Mouse (Mus musculus) small intestine, adult 2 months (tissue): Measurements from ENCODE around the gene Mindy4.

Experiments used
- CTCF ChIP-seq: fragments of 200-500 bp; IDR thresholded peaks from 2 replicates; pipeline ENCODE4 v1.5.1; 2012; ENCODE audit warnings: low read depth, mild to moderate bottlenecking, control low read depth, inconsistent platforms, low read length, moderate library complexity, mixed read lengths; ENCODE audit not compliant: insufficient replicate concordance, insufficient read length; ENCODE audit errors: extremely low read depth
- POLR2A ChIP-seq: fragments of 200-500 bp; IDR thresholded peaks from 2 replicates; pipeline ENCODE4 v1.6.1; 2012; ENCODE audit warnings: low read depth, mild to moderate bottlenecking, control low read depth, inconsistent platforms, low read length, moderate library complexity

DNA sequence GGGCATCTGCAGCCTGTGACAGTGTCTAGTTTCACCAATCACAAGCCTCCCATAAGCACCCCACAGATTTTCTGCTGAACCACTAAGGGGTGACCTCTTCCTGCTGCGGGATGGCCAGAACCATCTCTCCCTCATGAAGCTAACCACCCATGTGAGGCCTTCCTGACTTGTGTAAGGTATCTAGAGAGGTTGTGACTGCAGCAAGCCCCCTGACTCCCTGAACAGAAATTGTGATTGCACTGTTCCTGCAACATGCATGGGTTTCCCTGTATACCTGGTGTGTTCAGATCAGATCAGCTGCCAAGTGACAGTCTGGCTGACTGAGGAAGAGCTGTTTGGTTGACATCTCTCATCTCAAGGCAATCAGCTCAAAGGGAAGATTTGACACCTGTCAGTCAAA, 159.5 kb downstream of the Mindy4 start:
- TF ChIP-seq POLR2A = no peak
- TF ChIP-seq CTCF = no peak
